In genomic region chr13:73814181-73814580, GRCm38 (mm10) we compare ENCODE assay signal across 16 mouse cellular contexts. TPM values are rescaled to one million over a fixed set of nuclear protein-coding genes. Genes with fewer than 3 reads are reported as not detected.
"Had no signal": no experiment of that assay in that cellular context is flagged by ENCODE, and none has a peak within 500 bp of the region (broad histone marks: within the 10 kb centered on the region; RNA-seq: fewer than 3 reads in every experiment).

No protein-coding gene starts in this region.

- H3K4me2 ChIP-seq: limb, embryonic 13.5 days; midbrain, embryonic 12.5 days; neural tube, embryonic 13.5 days had no signal

- H3K27ac ChIP-seq: kidney, postnatal 0 days; limb, embryonic 13.5 days; liver, embryonic 14.5 days; midbrain, embryonic 12.5 days; neural tube, embryonic 13.5 days had no signal

- ATAC-seq: midbrain, embryonic 16.5 days had no signal

- DNase-seq: kidney, postnatal 36 days; layer of hippocampus, adult 9-11 months; layer of hippocampus, postnatal 36 days; lung, adult 18-20 months; retina, postnatal 1 day; right cerebral cortex, postnatal 4 days; spleen, adult 18-20 months; thymus, adult 18-20 months; thymus, postnatal 25 days had no signal

- H3K9ac ChIP-seq: limb, embryonic 13.5 days; liver, embryonic 14.5 days; midbrain, embryonic 12.5 days; neural tube, embryonic 13.5 days had no signal

- H3K27me3 ChIP-seq: limb, embryonic 13.5 days; midbrain, embryonic 12.5 days; neural tube, embryonic 13.5 days had no signal

- H3K4me1 ChIP-seq: limb, embryonic 13.5 days; midbrain, embryonic 12.5 days; neural tube, embryonic 13.5 days had no signal

- H3K9me3 ChIP-seq: limb, embryonic 13.5 days; midbrain, embryonic 12.5 days; neural tube, embryonic 13.5 days had no signal

- H3K4me3 ChIP-seq: limb, embryonic 13.5 days; midbrain, embryonic 12.5 days; neural tube, embryonic 13.5 days had no signal

RNA-seq across cellular contexts. Expression of gene Nkd2, which starts 33.2 kb away (rescaled TPM):
- total RNA-seq: megakaryocyte-erythroid progenitor cell, adult 5-6 weeks had no signal
